Mouse (Mus musculus) cortical plate, adult 2 months (tissue): ENCODE results near the gene Tpst2. TPM values are rescaled to one million over a fixed set of nuclear protein-coding genes. Genes with fewer than 3 reads are reported as not detected.

Experiments
- H3K27ac ChIP-seq: fragments of 200-500 bp; 2 replicates; pipeline ENCODE4 v1.5.1; 2012; ENCODE audit warnings: low read length, control low read depth, inconsistent platforms; ENCODE audit not compliant: insufficient read depth
- H3K4me1 ChIP-seq: fragments of 200-500 bp; 2 replicates; pipeline ENCODE4 v1.6.1; 2011; ENCODE audit warnings: low read length; ENCODE audit not compliant: control insufficient read depth, insufficient read depth
- H3K4me3 ChIP-seq: fragments of 200-500 bp; 2 replicates; pipeline ENCODE4 v1.5.1; 2011; ENCODE audit warnings: mild to moderate bottlenecking, low read length, control low read depth; ENCODE audit not compliant: insufficient read depth
- CTCF ChIP-seq: fragments of 200-500 bp; IDR thresholded peaks from 2 replicates; pipeline ENCODE4 v1.5.1; 2011; ENCODE audit warnings: mild to moderate bottlenecking, control low read depth, low read length; ENCODE audit not compliant: insufficient read depth; ENCODE audit errors: extremely low read depth
- POLR2A ChIP-seq: fragments of 200-500 bp; IDR thresholded peaks from 2 replicates; pipeline ENCODE4 v1.6.1; 2011; ENCODE audit warnings: mild to moderate bottlenecking, low read length, control low read depth; ENCODE audit not compliant: insufficient read depth; ENCODE audit errors: extremely low read depth
- polyA plus RNA-seq: library from polyadenylated mRNA; depleted of rRNA; stranded (reverse); fragments of >200 nt; gene quantifications from 2 replicates; pipeline ENCODE4 v1.2.3, GENCODE M21; 2012

Tpst2 gene
- polyA plus RNA-seq, 1 experiment = 31.4 TPM

GRCm38 (mm10) chr5:112280151-112280550 is 3.7 kb downstream of the Tpst2 start:
- H3K4me1 ChIP-seq = peaks cover 6% of the 10 kb centered on the region
- no peak overlapping the region; the same call in 1 of the 2 replicates for H3K27ac ChIP-seq
- TF ChIP-seq POLR2A = no peak
- TF ChIP-seq CTCF = no peak
- no peak overlapping the region for H3K4me3 ChIP-seq

- no peak overlapping the region for H3K4me3 ChIP-seq
- H3K27ac ChIP-seq = no peak overlapping the region
- H3K4me1 ChIP-seq = peaks cover 9% of the 10 kb centered on the region
- no peak for TF ChIP-seq CTCF
- TF ChIP-seq POLR2A = no peak
Measured at GRCm38 (mm10) chr5:112280863-112281660, 4.6 kb downstream of the Tpst2 start.

GRCm38 (mm10) chr5:112281676-112282075 is 5.2 kb downstream of the Tpst2 start:
- Histone ChIP-seq H3K4me1 (peaks cover 9% of the 10 kb centered on the region), H3K27ac (no peak overlapping the region), H3K4me3 (no peak overlapping the region)
- TF ChIP-seq POLR2A (no peak), CTCF (no peak)

- Histone ChIP-seq H3K4me1 (peaks cover 9% of the 10 kb centered on the region), H3K4me3 (no peak overlapping the region), H3K27ac (no peak overlapping the region)
- TF ChIP-seq CTCF (no peak), POLR2A (no peak)
Measured at GRCm38 (mm10) chr5:112282123-112282779, 5.8 kb downstream of the Tpst2 start.

- H3K4me1 ChIP-seq = peaks cover 7% of the 10 kb centered on the region
- no peak overlapping the region for H3K27ac ChIP-seq
- no peak for TF ChIP-seq POLR2A
- no peak overlapping the region for H3K4me3 ChIP-seq
Measured at GRCm38 (mm10) chr5:112282780-112283482, 6.4 kb downstream of the Tpst2 start.

- TF ChIP-seq POLR2A = no peak
- TF ChIP-seq CTCF = no peak
- Histone ChIP-seq H3K4me3 (no peak overlapping the region), H3K4me1 (peaks cover 5% of the 10 kb centered on the region), H3K27ac (no peak overlapping the region)
Measured at GRCm38 (mm10) chr5:112283543-112284202, 7.2 kb downstream of the Tpst2 start.

- H3K4me1 ChIP-seq = peaks cover 5% of the 10 kb centered on the region
- H3K27ac ChIP-seq = no peak overlapping the region
- no peak for TF ChIP-seq POLR2A
- TF ChIP-seq CTCF = no peak
- H3K4me3 ChIP-seq = no peak overlapping the region
Measured at GRCm38 (mm10) chr5:112284203-112284582, 7.7 kb downstream of the Tpst2 start.

GRCm38 (mm10) chr5:112285548-112286085 is 9.1 kb downstream of the Tpst2 start:
- Histone ChIP-seq H3K4me3 (no peak overlapping the region), H3K4me1 (peaks cover 4% of the 10 kb centered on the region), H3K27ac (no peak overlapping the region)
- no peak for TF ChIP-seq CTCF
- no peak for TF ChIP-seq POLR2A

- no peak for TF ChIP-seq CTCF
- no peak for TF ChIP-seq POLR2A
- Histone ChIP-seq H3K4me1 (peaks cover 4% of the 10 kb centered on the region), H3K27ac (no peak overlapping the region), H3K4me3 (no peak overlapping the region)
Measured at GRCm38 (mm10) chr5:112286608-112286983, 10.1 kb downstream of the Tpst2 start.
